Mouse (Mus musculus) embryonic facial prominence, embryonic 10.5 days (tissue): ENCODE data around the gene Phtf2. TPM values are rescaled to one million over a fixed set of nuclear protein-coding genes. Genes with fewer than 3 reads are reported as not detected.

Source experiments
- DNase-seq: peaks from one replicate; pipeline ENCODE4 v3.0.0-alpha.2; 2017; ENCODE audit warnings: low spot score
- H3K27ac ChIP-seq: fragments of 300-500 bp; sonication (generic); replicated peaks from 2 replicates; pipeline ENCODE4 v1.5.1; 2016; ENCODE audit warnings: mild to moderate bottlenecking
- H3K27me3 ChIP-seq: fragments of 300-500 bp; sonication (generic); replicated peaks from 2 replicates; pipeline ENCODE4 v1.6.1; 2016; ENCODE audit warnings: low read depth, mild to moderate bottlenecking; ENCODE audit not compliant: poor library complexity, severe bottlenecking
- H3K36me3 ChIP-seq: fragments of 300-500 bp; sonication (generic); replicated peaks from 2 replicates; pipeline ENCODE4 v1.6.1; 2016; ENCODE audit warnings: mild to moderate bottlenecking, moderate library complexity
- H3K4me1 ChIP-seq: fragments of 300-500 bp; sonication (generic); 2 replicates; pipeline ENCODE4 v1.6.1; 2016
- H3K4me3 ChIP-seq: fragments of 300-500 bp; sonication (generic); 2 replicates; pipeline ENCODE4 v1.5.1; 2016; ENCODE audit warnings: mild to moderate bottlenecking, moderate library complexity
- H3K9me3 ChIP-seq: fragments of 300-500 bp; sonication (generic); 2 replicates; pipeline ENCODE4 v1.6.1; 2016; ENCODE audit warnings: mild to moderate bottlenecking
- WGBS: fragments of 180-500 bp; shearing (Covaris S2); methylation state at CpG from one replicate; pipeline ENCODE4 v1.1.7; 2016; 5-methylcytosine and 5-hydroxymethylcytosine counted together
- polyA plus RNA-seq: library from polyadenylated mRNA; unstranded; fragments of >200 nt; fragmentation: Nextera tagmentation; extraction: Ambion mirVana; gene quantifications from 2 replicates; pipeline ENCODE4 v1.2.1, GENCODE M21; 2016

The Phtf2 gene
- polyA plus RNA-seq, 1 experiment from 2014 or later: 20.2 TPM

GRCm38 (mm10) chr5:20904647-20905046 lies 22.7 kb upstream of the Phtf2 start:
- Histone ChIP-seq H3K36me3 (peaks cover 57% of the 10 kb centered on the region), H3K9me3 (no peaks in the 10 kb centered on the region)

DNA sequence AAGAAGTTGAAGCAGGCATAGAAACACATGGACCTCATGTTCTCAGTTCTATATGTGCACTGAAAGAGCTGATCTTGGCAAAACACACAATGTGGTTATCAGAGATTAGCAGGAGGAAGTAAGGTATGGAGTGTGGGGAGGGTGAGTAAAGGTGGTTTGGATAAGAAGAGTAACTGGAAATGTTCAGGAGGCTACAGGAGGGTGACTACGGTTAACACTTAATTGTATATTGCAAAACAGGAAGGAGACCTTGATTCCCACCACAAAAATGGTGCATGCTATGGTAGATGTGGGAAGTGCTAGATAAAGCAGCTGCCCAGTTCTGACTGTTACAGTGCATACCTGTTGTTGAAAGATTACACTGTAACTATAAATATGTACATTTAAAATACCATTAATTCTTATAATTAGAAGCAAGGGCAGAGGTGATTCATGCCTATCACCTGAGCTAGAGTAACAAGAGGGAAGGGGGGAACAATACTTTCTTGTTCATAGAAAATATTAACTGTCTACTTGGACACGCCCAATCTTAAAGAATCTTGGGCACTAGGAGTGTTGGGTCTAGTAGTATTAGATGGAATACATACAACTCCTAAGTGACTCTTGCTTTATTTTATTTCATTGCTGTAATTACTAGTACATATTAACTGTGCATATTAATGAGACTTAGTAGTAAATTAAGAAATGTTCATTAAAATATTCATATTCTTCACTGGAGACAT lies 15.7 kb upstream of the Phtf2 start:
- Histone ChIP-seq H3K9me3 (no peaks in the 10 kb centered on the region), H3K36me3 (peaks cover 61% of the 10 kb centered on the region), H3K27me3 (no peaks in the 10 kb centered on the region), H3K4me3 (no peak overlapping the region), H3K27ac (no peak overlapping the region), H3K4me1 (no peaks in the 10 kb centered on the region)
- 92% methylated on average over 2 of the region's 2 CpGs for WGBS
- DNase-seq: no peak

More at GRCm38 (mm10) chr5:20904647-20905046, 22.7 kb upstream of the Phtf2 start:
- Histone ChIP-seq H3K27me3 (no peaks in the 10 kb centered on the region), H3K4me1 (no peaks in the 10 kb centered on the region), H3K27ac (no peak overlapping the region), H3K4me3 (no peak overlapping the region)
- DNase-seq: no peak
- 88% methylated on average over 2 of the region's 2 CpGs for WGBS

GRCm38 (mm10) chr5:20884036-20884620 lies 2.2 kb upstream of the Phtf2 start:
- 75% methylated on average over 4 of the region's 4 CpGs for WGBS
- Histone ChIP-seq H3K36me3 (peaks cover 28% of the 10 kb centered on the region), H3K4me3 (peak overlapping the region; percentile 89; the same call in 1 of the 2 replicates), H3K27ac (no peak overlapping the region), H3K9me3 (no peaks in the 10 kb centered on the region), H3K4me1 (peaks cover 18% of the 10 kb centered on the region), H3K27me3 (no peaks in the 10 kb centered on the region)
- DNase-seq: no peak

DNA sequence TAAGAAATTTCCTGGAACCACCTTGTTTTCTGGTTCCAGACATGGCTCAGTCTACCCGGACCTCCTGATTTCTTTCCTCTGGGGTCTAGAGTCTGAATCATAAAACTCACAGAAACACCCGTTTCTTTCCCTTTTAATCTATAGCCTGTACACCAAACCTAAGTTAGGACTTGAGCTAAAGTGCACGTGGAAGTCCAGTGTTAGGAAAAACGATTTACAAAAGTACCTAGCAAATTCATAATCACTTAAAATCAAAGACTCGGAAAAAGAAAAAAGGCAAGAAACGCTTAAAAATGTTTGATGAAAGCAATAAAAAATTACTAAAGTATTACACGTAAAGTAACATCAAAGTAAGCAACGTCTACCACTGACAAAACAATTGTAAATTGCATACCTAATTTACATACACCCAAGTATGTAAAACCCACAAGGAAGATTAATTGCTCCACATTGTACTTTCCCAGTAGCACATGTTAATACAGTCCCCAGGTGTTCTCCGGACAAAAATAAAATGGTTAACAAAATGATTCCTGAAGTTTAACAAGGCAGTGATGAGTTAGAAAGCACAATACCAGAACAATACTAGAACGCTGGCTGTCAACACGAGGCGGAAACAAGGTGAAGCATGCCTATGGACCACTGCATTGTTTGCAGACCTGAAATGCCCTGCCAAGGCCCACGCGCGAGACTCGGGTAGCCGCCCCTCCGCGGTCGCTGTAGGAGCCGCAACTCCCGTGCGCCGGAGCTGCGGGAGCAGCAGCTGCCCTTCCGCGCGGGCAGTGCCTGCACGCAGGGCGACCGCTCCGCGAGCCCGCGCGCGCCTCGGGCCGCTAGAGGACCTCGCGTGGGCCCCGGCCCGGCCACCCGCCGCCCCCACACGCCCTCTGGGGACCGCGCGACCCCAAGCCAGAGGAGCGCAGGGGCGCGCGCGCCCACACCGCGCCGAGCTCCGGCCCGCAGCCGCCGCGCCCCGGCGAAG lies 838 bp downstream of the Phtf2 start:
- H3K27ac ChIP-seq: peak overlapping the region; percentile 96
- H3K4me3 ChIP-seq: peak overlapping the region; percentile 89
- WGBS: 2% methylated on average over 64 of the region's 64 CpGs
- peak; percentile 71 for DNase-seq
- H3K4me1 ChIP-seq: peaks cover 18% of the 10 kb centered on the region
- H3K9me3 ChIP-seq: no peaks in the 10 kb centered on the region
- H3K36me3 ChIP-seq: peaks cover 12% of the 10 kb centered on the region
- H3K27me3 ChIP-seq: no peaks in the 10 kb centered on the region

DNA sequence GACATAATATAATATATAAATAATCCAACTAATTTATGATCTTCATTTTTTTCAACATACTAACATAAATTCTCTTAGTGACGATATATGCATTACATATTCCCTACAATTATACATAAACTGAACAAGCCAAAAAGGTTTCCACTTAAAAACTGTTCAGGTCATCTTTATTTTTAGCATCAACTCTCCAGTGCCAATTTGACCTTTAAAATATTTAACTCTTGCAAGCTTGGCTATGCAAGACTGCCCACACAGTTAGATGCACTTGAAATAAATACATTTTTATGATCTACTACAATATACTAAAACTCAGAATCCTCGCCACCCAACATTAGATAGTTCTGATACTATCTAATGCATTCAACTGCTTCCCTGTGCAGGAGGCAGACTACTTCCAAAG lies 1.5 kb downstream of the Phtf2 start:
- H3K4me3 ChIP-seq: peak overlapping the region; percentile 89
- 74% methylated on average over 2 of the region's 2 CpGs for WGBS

GRCm38 (mm10) chr5:20876934-20877426 lies 4.9 kb downstream of the Phtf2 start:
- Histone ChIP-seq H3K27ac (no peak overlapping the region), H3K36me3 (no peaks in the 10 kb centered on the region), H3K9me3 (no peaks in the 10 kb centered on the region), H3K4me1 (peaks cover 6% of the 10 kb centered on the region), H3K27me3 (no peaks in the 10 kb centered on the region), H3K4me3 (no peak overlapping the region)
- no peak for DNase-seq
- WGBS: 73% methylated on average over 1 of the region's 1 CpGs

More for the DNA sequence above, 1.5 kb downstream of the Phtf2 start:
- no peaks in the 10 kb centered on the region for H3K27me3 ChIP-seq
- no peaks in the 10 kb centered on the region for H3K9me3 ChIP-seq
- DNase-seq: no peak
- H3K36me3 ChIP-seq: peaks cover 5% of the 10 kb centered on the region
- H3K27ac ChIP-seq: no peak overlapping the region
- H3K4me1 ChIP-seq: peaks cover 18% of the 10 kb centered on the region

- Histone ChIP-seq H3K27me3 (no peaks in the 10 kb centered on the region), H3K4me1 (0 out of 2 replicates have a peak, but pooled peaks cover 2% of the 10 kb centered on the region), H3K36me3 (peaks cover 4% of the 10 kb centered on the region; the same call in 1 of the 2 replicates), H3K4me3 (no peak overlapping the region), H3K27ac (no peak overlapping the region), H3K9me3 (no peaks in the 10 kb centered on the region; the same call in 1 of the 2 replicates)
- DNase-seq: no peak
- 92% methylated on average over 1 of the region's 1 CpGs for WGBS
Observed at GRCm38 (mm10) chr5:20873146-20873545, 8.8 kb downstream of the Phtf2 start.

- Histone ChIP-seq H3K27ac (no peak overlapping the region), H3K27me3 (no peaks in the 10 kb centered on the region), H3K4me3 (no peak overlapping the region), H3K36me3 (no peaks in the 10 kb centered on the region), H3K9me3 (no peaks in the 10 kb centered on the region), H3K4me1 (peaks cover 12% of the 10 kb centered on the region; the same call in 1 of the 2 replicates)
- DNase-seq: no peak
- WGBS: 96% methylated on average over 2 of the region's 2 CpGs
Observed at GRCm38 (mm10) chr5:20865193-20865755, 16.6 kb downstream of the Phtf2 start.

DNA sequence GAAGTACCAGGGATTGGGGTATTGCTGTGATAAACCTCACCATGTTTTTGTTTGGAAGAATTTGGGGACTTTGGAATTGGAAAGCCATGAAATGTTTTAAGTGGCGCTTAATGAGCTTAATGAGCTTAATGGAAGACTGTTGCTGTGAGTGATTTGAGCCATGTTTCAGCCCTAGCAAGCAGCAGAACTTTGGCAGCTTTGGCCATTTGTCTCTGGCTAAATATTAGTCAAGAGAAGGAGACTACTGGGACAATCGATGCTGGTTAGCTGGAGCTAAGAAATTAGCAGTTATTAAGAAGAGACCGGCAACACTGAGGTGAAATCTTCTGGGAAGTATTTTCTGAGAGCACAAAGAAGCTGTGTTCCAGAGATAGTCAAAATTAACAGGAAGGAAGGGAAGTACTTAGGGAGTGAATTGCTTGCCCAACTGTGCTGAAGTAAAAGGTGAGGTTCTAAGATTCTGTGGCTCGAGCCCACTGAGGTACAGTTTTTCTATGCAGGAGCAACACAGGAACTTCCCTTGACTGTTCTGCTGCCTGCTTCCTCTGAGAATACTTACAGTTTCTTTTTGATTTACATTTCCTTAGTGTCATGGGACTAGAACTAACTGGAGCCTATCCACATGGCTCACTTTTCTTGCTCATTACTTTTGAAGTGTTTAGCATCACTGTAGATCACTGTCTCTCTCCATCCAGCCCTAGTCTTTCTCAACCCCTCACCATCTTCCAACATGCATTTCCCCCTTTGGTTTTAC lies 17.5 kb downstream of the Phtf2 start:
- H3K9me3 ChIP-seq: no peaks in the 10 kb centered on the region
- no peak for DNase-seq
- H3K4me1 ChIP-seq: peaks cover 12% of the 10 kb centered on the region; the same call in 1 of the 2 replicates
- no peak overlapping the region for H3K27ac ChIP-seq
- H3K36me3 ChIP-seq: peaks cover under 1% of the 10 kb centered on the region; the same call in 1 of the 2 replicates
- H3K27me3 ChIP-seq: no peaks in the 10 kb centered on the region
- 74% methylated on average over 4 of the region's 4 CpGs for WGBS
- no peak overlapping the region for H3K4me3 ChIP-seq

DNA sequence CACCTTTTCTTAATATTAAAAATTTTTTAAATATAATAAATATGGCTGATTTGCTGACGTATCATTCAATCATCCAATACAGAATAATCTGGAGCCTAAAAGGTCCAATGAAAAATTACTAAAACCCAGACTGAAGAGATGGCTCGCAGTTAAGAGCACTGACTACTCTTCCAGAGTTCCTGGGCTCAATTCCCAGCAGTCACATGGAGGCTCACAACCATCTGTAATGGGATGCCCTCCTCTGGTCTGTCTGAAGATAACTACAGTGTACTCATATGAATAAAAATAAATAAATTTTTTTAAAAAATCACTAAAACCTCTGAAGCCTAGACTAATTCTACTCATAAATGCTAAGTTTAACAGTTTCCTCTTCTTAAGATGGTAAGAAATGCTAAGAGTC lies 20.0 kb downstream of the Phtf2 start:
- no peaks in the 10 kb centered on the region for H3K27me3 ChIP-seq
- no peaks in the 10 kb centered on the region for H3K9me3 ChIP-seq
- no peak overlapping the region for H3K27ac ChIP-seq
- DNase-seq: no peak
- WGBS: 94% methylated on average over 2 of the region's 2 CpGs
- peaks cover 9% of the 10 kb centered on the region for H3K36me3 ChIP-seq
- peaks cover 12% of the 10 kb centered on the region; the same call in 1 of the 2 replicates for H3K4me1 ChIP-seq
- no peak overlapping the region for H3K4me3 ChIP-seq

GRCm38 (mm10) chr5:20860565-20860964 lies 21.4 kb downstream of the Phtf2 start:
- no peak overlapping the region for H3K27ac ChIP-seq
- H3K4me1 ChIP-seq: peaks cover 12% of the 10 kb centered on the region; the same call in 1 of the 2 replicates
- WGBS: 94% methylated on average over 4 of the region's 4 CpGs
- no peaks in the 10 kb centered on the region for H3K9me3 ChIP-seq
- no peak for DNase-seq
- H3K27me3 ChIP-seq: no peaks in the 10 kb centered on the region
- peaks cover 9% of the 10 kb centered on the region for H3K36me3 ChIP-seq
- no peak overlapping the region for H3K4me3 ChIP-seq
